Comparison of ENCODE assay signal across 16 mouse cellular contexts in genomic region chr7:83329809-83330412, GRCm38 (mm10).
A peak's percentile ranks its signal among the peaks of the same experiment; 100 is the strongest.
DNase-seq lines count a peak whose midpoint lies in the region; ATAC-seq lines count a peak whose summit lies in the region.
"Had no signal": no experiment of that assay in that cellular context is flagged by ENCODE, and none has a peak within 500 bp of the region (broad histone marks: within the 10 kb centered on the region; RNA-seq: fewer than 3 reads in every experiment).

No protein-coding gene starts in this region.

- peaks cover 7% of the 10 kb centered on the region for H3K4me1 ChIP-seq in forebrain, embryonic 13.5 days
- no peaks in the 10 kb centered on the region for H3K4me1 ChIP-seq in forebrain, embryonic 16.5 days (replicated peaks; ENCODE audit: control insufficient read depth, insufficient read depth, low read length)
- 0 out of 2 replicates have a peak, but pooled peaks cover 3% of the 10 kb centered on the region for H3K4me1 ChIP-seq in kidney, embryonic 15.5 days
- peaks cover 8% of the 10 kb centered on the region for H3K4me1 ChIP-seq in hindbrain, embryonic 15.5 days (replicated peaks)
- peaks cover 10% of the 10 kb centered on the region for H3K4me1 ChIP-seq in neural tube, embryonic 13.5 days (replicated peaks)
- H3K4me1 ChIP-seq: stomach, embryonic 15.5 days had no signal

- DNase-seq in kidney, postnatal 36 days = no peak
- no peak for DNase-seq in heart, postnatal 36 days
- no peak for DNase-seq in spleen, postnatal 14 days (ENCODE audit: low spot score in 2 of 2)
- DNase-seq: adrenal gland, postnatal 36 days; cerebellum, postnatal 36 days; heart, adult 18-20 months; right cerebral cortex, adult 18-20 months had no signal

- WGBS in forebrain, embryonic 13.5 days = 7% methylated on average over 5 of the region's 5 CpGs
- whole genome bisulfite sequencing in forebrain, embryonic 16.5 days = 6% methylated on average over 5 of the region's 5 CpGs
- 33% methylated on average over 5 of the region's 5 CpGs for WGBS in kidney, embryonic 15.5 days
- 27% methylated on average over 5 of the region's 5 CpGs for WGBS in hindbrain, embryonic 15.5 days
- 16% methylated on average over 5 of the region's 5 CpGs for WGBS in neural tube, embryonic 13.5 days

- H3K4me2 ChIP-seq in forebrain, embryonic 13.5 days = no peak overlapping the region
- H3K4me2 ChIP-seq in forebrain, embryonic 16.5 days (ENCODE audit: low read length) = no peak overlapping the region
- no peak overlapping the region for H3K4me2 ChIP-seq in kidney, embryonic 15.5 days
- no peak overlapping the region for H3K4me2 ChIP-seq in hindbrain, embryonic 15.5 days
- no peak overlapping the region for H3K4me2 ChIP-seq in neural tube, embryonic 13.5 days
- H3K4me2 ChIP-seq: stomach, embryonic 15.5 days had no signal

- no peak overlapping the region for H3K9ac ChIP-seq in forebrain, embryonic 13.5 days
- H3K9ac ChIP-seq in forebrain, embryonic 16.5 days (replicated peaks; ENCODE audit: low read depth, low read length) = no peak overlapping the region
- no peak overlapping the region for H3K9ac ChIP-seq in kidney, embryonic 15.5 days
- H3K9ac ChIP-seq in hindbrain, embryonic 15.5 days = no peak overlapping the region
- no peak overlapping the region for H3K9ac ChIP-seq in neural tube, embryonic 13.5 days
- H3K9ac ChIP-seq: liver, embryonic 14.5 days; stomach, embryonic 15.5 days had no signal

- ATAC-seq in forebrain, embryonic 13.5 days = peak; percentile 77
- ATAC-seq in forebrain, embryonic 16.5 days = no peak
- 0 out of 2 replicates have a peak, but pooled peaks have one; percentile 46 for ATAC-seq in kidney, embryonic 15.5 days (replicated peaks; ENCODE audit: low FRiP score)
- peak; percentile 61; the same call in 1 of the 2 replicates for ATAC-seq in hindbrain, embryonic 15.5 days (ENCODE audit: low FRiP score, low read depth)
- no peak for ATAC-seq in neural tube, embryonic 13.5 days (ENCODE audit: low read depth)
- ATAC-seq: activated CD4-positive, CD25-positive, alpha-beta regulatory T cell, adult 4 months; lung, postnatal 0 days had no signal

- H3K36me3 ChIP-seq in forebrain, embryonic 13.5 days (ENCODE audit: poor library complexity, severe bottlenecking) = no peaks in the 10 kb centered on the region
- no peaks in the 10 kb centered on the region for H3K36me3 ChIP-seq in forebrain, embryonic 16.5 days (ENCODE audit: control insufficient read depth, insufficient read depth)
- H3K36me3 ChIP-seq in kidney, embryonic 15.5 days = no peaks in the 10 kb centered on the region
- no peaks in the 10 kb centered on the region for H3K36me3 ChIP-seq in hindbrain, embryonic 15.5 days
- H3K36me3 ChIP-seq in neural tube, embryonic 13.5 days = no peaks in the 10 kb centered on the region
- H3K36me3 ChIP-seq: stomach, embryonic 15.5 days had no signal

- H3K9me3 ChIP-seq in forebrain, embryonic 13.5 days (replicated peaks) = peaks cover 4% of the 10 kb centered on the region; the same call in 1 of the 2 replicates
- H3K9me3 ChIP-seq in forebrain, embryonic 16.5 days (ENCODE audit: control insufficient read depth, low read length) = 0 out of 2 replicates have a peak, but pooled peaks cover 2% of the 10 kb centered on the region
- H3K9me3 ChIP-seq in kidney, embryonic 15.5 days (replicated peaks) = no peaks in the 10 kb centered on the region
- H3K9me3 ChIP-seq in hindbrain, embryonic 15.5 days = no peaks in the 10 kb centered on the region
- no peaks in the 10 kb centered on the region for H3K9me3 ChIP-seq in neural tube, embryonic 13.5 days
- H3K9me3 ChIP-seq: stomach, embryonic 15.5 days had no signal

- H3K27me3 ChIP-seq in forebrain, embryonic 13.5 days = no peaks in the 10 kb centered on the region
- H3K27me3 ChIP-seq in forebrain, embryonic 16.5 days (replicated peaks; ENCODE audit: control insufficient read depth, insufficient read depth, low read length) = no peaks in the 10 kb centered on the region
- no peaks in the 10 kb centered on the region for H3K27me3 ChIP-seq in kidney, embryonic 15.5 days
- H3K27me3 ChIP-seq in hindbrain, embryonic 15.5 days = no peaks in the 10 kb centered on the region
- no peaks in the 10 kb centered on the region for H3K27me3 ChIP-seq in neural tube, embryonic 13.5 days
- H3K27me3 ChIP-seq: stomach, embryonic 15.5 days had no signal

- H3K27ac ChIP-seq in forebrain, embryonic 13.5 days = peak overlapping the region; percentile 19; the same call in 1 of the 2 replicates
- H3K27ac ChIP-seq in forebrain, embryonic 16.5 days (ENCODE audit: low read length) = no peak overlapping the region
- H3K27ac ChIP-seq in kidney, embryonic 15.5 days = no peak overlapping the region
- H3K27ac ChIP-seq in hindbrain, embryonic 15.5 days (replicated peaks) = no peak overlapping the region; the same call in 1 of the 2 replicates
- H3K27ac ChIP-seq in neural tube, embryonic 13.5 days (replicated peaks) = peak overlapping the region; percentile 52; the same call in 1 of the 2 replicates
- H3K27ac ChIP-seq: liver, embryonic 14.5 days; stomach, embryonic 15.5 days had no signal

- intact Hi-C loops in heart, postnatal 36 days (cut with DNase I) = no loop called here

- H3K4me3 ChIP-seq in forebrain, embryonic 13.5 days = no peak overlapping the region
- no peak overlapping the region for H3K4me3 ChIP-seq in forebrain, embryonic 16.5 days (replicated peaks; ENCODE audit: low read length)
- no peak overlapping the region for H3K4me3 ChIP-seq in kidney, embryonic 15.5 days (replicated peaks)
- no peak overlapping the region for H3K4me3 ChIP-seq in hindbrain, embryonic 15.5 days
- no peak overlapping the region for H3K4me3 ChIP-seq in neural tube, embryonic 13.5 days
- H3K4me3 ChIP-seq: stomach, embryonic 15.5 days had no signal

Comparison
In these comparisons a context has a peak if more than half of its experiments do, and no peak if none do; other contexts are left out.
1. ATAC-seq: peak in forebrain, embryonic 13.5 days (single experiment), kidney, embryonic 15.5 days (single experiment) and hindbrain, embryonic 15.5 days (single experiment); none in forebrain, embryonic 16.5 days (single experiment) and neural tube, embryonic 13.5 days (single experiment).
2. H3K27ac ChIP-seq: peak in forebrain, embryonic 13.5 days (single experiment) and neural tube, embryonic 13.5 days (single experiment); none in forebrain, embryonic 16.5 days (single experiment), kidney, embryonic 15.5 days (single experiment) and hindbrain, embryonic 15.5 days (single experiment).